Mouse (Mus musculus): ENCODE data around the gene Mta2. TPM values are rescaled to one million over a fixed set of nuclear protein-coding genes. Genes with fewer than 3 reads are reported as not detected.
"Not testable (repeated sequence)": the region's sequence is repeated elsewhere in the genome, so short reads cannot be mapped to it uniquely, and the experiment has no call there.

Gene Mta2
- polyA plus RNA-seq, 1 experiment from 2014 or later, result 45.7 TPM

- ATAC-seq, result no peak
- no peak for DNase-seq
- Histone ChIP-seq H3K4me3 (ENCODE audit: low read depth, low read length) (peak overlapping the region; percentile 62), H3K9ac (replicated peaks) (peak overlapping the region; percentile 81), H3K4me1 (ENCODE audit: insufficient read depth) (peaks cover 18% of the 10 kb centered on the region), H3K27ac (ENCODE audit: low read depth) (peak overlapping the region; percentile 63), H3K9me3 (ENCODE audit: low read length) (no peaks in the 10 kb centered on the region), H3K27me3 (ENCODE audit: insufficient read depth, low read length) (no peaks in the 10 kb centered on the region), H3K36me3 (replicated peaks; ENCODE audit: insufficient read depth, low read length) (peaks cover 67% of the 10 kb centered on the region), H3K4me2 (ENCODE audit: low read depth, low read length) (peak overlapping the region; percentile 90)
- no peak for TF ChIP-seq EP300 (IDR thresholded peaks at IDR 0.05; ENCODE audit: low read depth)
- TF ChIP-seq CTCF (IDR thresholded peaks at IDR 0.05; ENCODE audit: low read depth), result no peak
- WGBS (ENCODE audit: insufficient replicate concordance), result under 1% methylated on average over 8 of the region's 8 CpGs
Measured at GRCm38 (mm10) chr19:8967373-8967743, 25.7 kb downstream of the Mta2 start.

- no peak for DNase-seq
- H3K4me1 ChIP-seq (ENCODE audit: insufficient read depth), result peaks cover 18% of the 10 kb centered on the region
- no peaks in the 10 kb centered on the region for H3K27me3 ChIP-seq (ENCODE audit: insufficient read depth, low read length)
- peak overlapping the region; percentile 81 for H3K9ac ChIP-seq (replicated peaks)
- TF ChIP-seq EP300 (IDR thresholded peaks at IDR 0.05; ENCODE audit: low read depth) (no peak), CTCF (IDR thresholded peaks at IDR 0.05; ENCODE audit: low read depth) (no peak)
- peaks cover 65% of the 10 kb centered on the region for H3K36me3 ChIP-seq (replicated peaks; ENCODE audit: insufficient read depth, low read length)
- peak overlapping the region; percentile 90 for H3K4me2 ChIP-seq (ENCODE audit: low read depth, low read length)
- no peak for ATAC-seq
- H3K27ac ChIP-seq (ENCODE audit: low read depth), result peak overlapping the region; percentile 63; the same call in 1 of the 2 replicates
- 4% methylated on average over 9 of the region's 9 CpGs for WGBS (ENCODE audit: insufficient replicate concordance)
- H3K9me3 ChIP-seq (ENCODE audit: low read length), result no peaks in the 10 kb centered on the region
- H3K4me3 ChIP-seq (ENCODE audit: low read depth, low read length), result peak overlapping the region; percentile 62
Measured at GRCm38 (mm10) chr19:8967893-8968292, 26.2 kb downstream of the Mta2 start.

GRCm38 (mm10) chr19:8972491-8972890, 30.8 kb downstream of the Mta2 start:
- DNase-seq; H3K4me2 ChIP-seq (ENCODE audit: low read depth, low read length); H3K9ac ChIP-seq (replicated peaks); H3K27ac ChIP-seq (ENCODE audit: low read depth); H3K9me3 ChIP-seq (ENCODE audit: low read length); H3K27me3 ChIP-seq (ENCODE audit: insufficient read depth, low read length); ATAC-seq; H3K4me3 ChIP-seq (ENCODE audit: low read depth, low read length): not testable (repeated sequence)
- WGBS (ENCODE audit: insufficient replicate concordance), result 79% methylated on average over 8 of the region's 8 CpGs
- Histone ChIP-seq H3K4me1 (ENCODE audit: insufficient read depth) (peaks cover 12% of the 10 kb centered on the region), H3K36me3 (replicated peaks; ENCODE audit: insufficient read depth, low read length) (peaks cover 72% of the 10 kb centered on the region)

- ATAC-seq (no peak), DNase-seq (no peak)
- H3K27me3 ChIP-seq (ENCODE audit: insufficient read depth, low read length), result no peaks in the 10 kb centered on the region
- H3K4me2 ChIP-seq (ENCODE audit: low read depth, low read length), result no peak overlapping the region
- 81% methylated on average over 1 of the region's 1 CpGs for WGBS (ENCODE audit: insufficient replicate concordance)
- H3K36me3 ChIP-seq (replicated peaks; ENCODE audit: insufficient read depth, low read length), result peaks cover 80% of the 10 kb centered on the region
- no peak overlapping the region for H3K9ac ChIP-seq (replicated peaks)
- no peaks in the 10 kb centered on the region; the same call in 1 of the 2 replicates for H3K4me1 ChIP-seq (ENCODE audit: insufficient read depth)
- TF ChIP-seq CTCF (IDR thresholded peaks at IDR 0.05; ENCODE audit: low read depth) (no peak), EP300 (IDR thresholded peaks at IDR 0.05; ENCODE audit: low read depth) (no peak)
- no peak overlapping the region for H3K27ac ChIP-seq (ENCODE audit: low read depth)
- no peak overlapping the region for H3K4me3 ChIP-seq (ENCODE audit: low read depth, low read length)
- H3K9me3 ChIP-seq (ENCODE audit: low read length), result no peaks in the 10 kb centered on the region
Measured at GRCm38 (mm10) chr19:8974638-8975037, 33.0 kb downstream of the Mta2 start.

GRCm38 (mm10) chr19:8975491-8975890, 33.8 kb downstream of the Mta2 start:
- Histone ChIP-seq H3K4me3 (ENCODE audit: low read depth, low read length) (no peak overlapping the region), H3K4me2 (ENCODE audit: low read depth, low read length) (no peak overlapping the region), H3K27ac (ENCODE audit: low read depth) (no peak overlapping the region), H3K9ac (replicated peaks) (no peak overlapping the region), H3K36me3 (replicated peaks; ENCODE audit: insufficient read depth, low read length) (peaks cover 75% of the 10 kb centered on the region), H3K9me3 (ENCODE audit: low read length) (no peaks in the 10 kb centered on the region), H3K27me3 (ENCODE audit: insufficient read depth, low read length) (no peaks in the 10 kb centered on the region), H3K4me1 (ENCODE audit: insufficient read depth) (no peaks in the 10 kb centered on the region; the same call in 1 of the 2 replicates)
- no peak for ATAC-seq
- TF ChIP-seq CTCF (IDR thresholded peaks at IDR 0.05; ENCODE audit: low read depth) (no peak), EP300 (IDR thresholded peaks at IDR 0.05; ENCODE audit: low read depth) (no peak)
- WGBS (ENCODE audit: insufficient replicate concordance), result 92% methylated on average over 2 of the region's 2 CpGs
- no peak for DNase-seq

- H3K4me2 ChIP-seq (ENCODE audit: low read depth, low read length), result no peak overlapping the region
- 72% methylated on average over 3 of the region's 3 CpGs for WGBS (ENCODE audit: insufficient replicate concordance)
- TF ChIP-seq EP300 (IDR thresholded peaks at IDR 0.05; ENCODE audit: low read depth) (no peak), CTCF (IDR thresholded peaks at IDR 0.05; ENCODE audit: low read depth) (peak; percentile 85)
- DNase-seq, result peak; percentile 57
- H3K36me3 ChIP-seq (replicated peaks; ENCODE audit: insufficient read depth, low read length), result peaks cover 65% of the 10 kb centered on the region
- H3K27ac ChIP-seq (ENCODE audit: low read depth), result no peak overlapping the region
- H3K9ac ChIP-seq (replicated peaks), result no peak overlapping the region
- H3K9me3 ChIP-seq (ENCODE audit: low read length), result no peaks in the 10 kb centered on the region
- no peak overlapping the region for H3K4me3 ChIP-seq (ENCODE audit: low read depth, low read length)
- H3K4me1 ChIP-seq (ENCODE audit: insufficient read depth), result peaks cover 1% of the 10 kb centered on the region; the same call in 1 of the 2 replicates
- H3K27me3 ChIP-seq (ENCODE audit: insufficient read depth, low read length), result no peaks in the 10 kb centered on the region
- ATAC-seq, result peak; percentile 64
Measured at GRCm38 (mm10) chr19:8976535-8976934, 34.9 kb downstream of the Mta2 start.

GRCm38 (mm10) chr19:8980771-8981170, 39.1 kb downstream of the Mta2 start:
- H3K4me1 ChIP-seq (ENCODE audit: insufficient read depth), result peaks cover 31% of the 10 kb centered on the region
- H3K9me3 ChIP-seq (ENCODE audit: low read length), result no peaks in the 10 kb centered on the region
- ATAC-seq (no peak), DNase-seq (no peak)
- 30% methylated on average over 5 of the region's 5 CpGs for WGBS (ENCODE audit: insufficient replicate concordance)
- TF ChIP-seq EP300 (IDR thresholded peaks at IDR 0.05; ENCODE audit: low read depth) (no peak), CTCF (IDR thresholded peaks at IDR 0.05; ENCODE audit: low read depth) (no peak)
- H3K9ac ChIP-seq (replicated peaks), result no peak overlapping the region
- H3K4me3 ChIP-seq (ENCODE audit: low read depth, low read length), result no peak overlapping the region
- no peak overlapping the region for H3K4me2 ChIP-seq (ENCODE audit: low read depth, low read length)
- H3K27ac ChIP-seq (ENCODE audit: low read depth), result no peak overlapping the region
- H3K27me3 ChIP-seq (ENCODE audit: insufficient read depth, low read length), result no peaks in the 10 kb centered on the region
- peaks cover 29% of the 10 kb centered on the region for H3K36me3 ChIP-seq (replicated peaks; ENCODE audit: insufficient read depth, low read length)

Data from liver, postnatal 0 days (tissue).